34 mouse cellular contexts compared by ENCODE assay signal in genomic region chr16:36471066-36471633, GRCm38 (mm10). TPM values are rescaled to one million over a fixed set of nuclear protein-coding genes. Genes with fewer than 3 reads are reported as not detected.
DNase-seq lines count a peak whose midpoint lies in the region; ATAC-seq and TF ChIP-seq lines count a peak whose summit lies in the region.
"Had no signal": no experiment of that assay in that cellular context is flagged by ENCODE, and none has a peak within 500 bp of the region (broad histone marks: within the 10 kb centered on the region; RNA-seq: fewer than 3 reads in every experiment).

No protein-coding gene starts in this region.

- no peaks in the 10 kb centered on the region for H3K27me3 ChIP-seq in midbrain, embryonic 11.5 days (ENCODE audit: control insufficient read depth, insufficient read depth, low read length)
- no peaks in the 10 kb centered on the region for H3K27me3 ChIP-seq in midbrain, postnatal 0 days (ENCODE audit: insufficient read depth, low read length)
- no peaks in the 10 kb centered on the region; the same call in 1 of the 2 replicates for H3K27me3 ChIP-seq in hindbrain, embryonic 12.5 days
- H3K27me3 ChIP-seq in hindbrain, embryonic 16.5 days (replicated peaks; ENCODE audit: control insufficient read depth, insufficient read depth, low read length): no peaks in the 10 kb centered on the region
- H3K27me3 ChIP-seq: forebrain, embryonic 13.5 days; neural tube, embryonic 15.5 days; Patski had no signal

- peak; percentile 41; the same call in 1 of the 2 replicates for ATAC-seq in midbrain, embryonic 11.5 days (ENCODE audit: low FRiP score)
- no peak for ATAC-seq in midbrain, postnatal 0 days (ENCODE audit: low FRiP score)
- no peak for ATAC-seq in hindbrain, embryonic 12.5 days (ENCODE audit: low FRiP score)
- ATAC-seq in hindbrain, embryonic 16.5 days: no peak
- ATAC-seq: forebrain, embryonic 13.5 days; liver, embryonic 12.5 days; liver, postnatal 0 days; Patski had no signal

- H3K4me2 ChIP-seq in midbrain, embryonic 11.5 days: no peak overlapping the region
- H3K4me2 ChIP-seq in midbrain, postnatal 0 days (ENCODE audit: low read depth, low read length, poor library complexity, severe bottlenecking): no peak overlapping the region; the same call in 1 of the 2 replicates
- H3K4me2 ChIP-seq in hindbrain, embryonic 12.5 days (replicated peaks): 0 out of 2 replicates have a peak overlapping the region, but pooled peaks have one; percentile 0
- peak overlapping the region; percentile 20 for H3K4me2 ChIP-seq in hindbrain, embryonic 16.5 days (ENCODE audit: low read length)
- H3K4me2 ChIP-seq: forebrain, embryonic 13.5 days; heart, embryonic 11.5 days; liver, embryonic 12.5 days; neural tube, embryonic 15.5 days had no signal

- WGBS in midbrain, embryonic 11.5 days: 44% methylated on average over 13 of the region's 13 CpGs
- WGBS in midbrain, postnatal 0 days: 31% methylated on average over 13 of the region's 13 CpGs
- 42% methylated on average over 13 of the region's 13 CpGs for WGBS in hindbrain, embryonic 12.5 days
- WGBS in hindbrain, embryonic 16.5 days: 40% methylated on average over 13 of the region's 13 CpGs

- no peak for TF ChIP-seq CTCF in midbrain, postnatal 0 days (IDR thresholded peaks at IDR 0.05)

- H3K4me1 ChIP-seq in midbrain, embryonic 11.5 days (ENCODE audit: control insufficient read depth, insufficient read depth, low read length): no peaks in the 10 kb centered on the region
- H3K4me1 ChIP-seq in midbrain, postnatal 0 days (ENCODE audit: insufficient read depth, low read length): no peaks in the 10 kb centered on the region
- no peaks in the 10 kb centered on the region for H3K4me1 ChIP-seq in hindbrain, embryonic 12.5 days
- no peaks in the 10 kb centered on the region; the same call in 1 of the 2 replicates for H3K4me1 ChIP-seq in hindbrain, embryonic 16.5 days (ENCODE audit: control insufficient read depth, insufficient read depth, low read depth, low read length)
- H3K4me1 ChIP-seq: forebrain, embryonic 13.5 days; liver, embryonic 12.5 days; neural tube, embryonic 15.5 days had no signal

- no peak overlapping the region for H3K4me3 ChIP-seq in midbrain, embryonic 11.5 days (ENCODE audit: low read depth, low read length)
- no peak overlapping the region for H3K4me3 ChIP-seq in midbrain, postnatal 0 days (ENCODE audit: low read depth, low read length)
- H3K4me3 ChIP-seq in hindbrain, embryonic 12.5 days: no peak overlapping the region
- H3K4me3 ChIP-seq in hindbrain, embryonic 16.5 days (ENCODE audit: low read length): no peak overlapping the region
- H3K4me3 ChIP-seq: forebrain, embryonic 13.5 days; layer of hippocampus, adult 2 months; liver, embryonic 12.5 days; megakaryocyte, embryonic 14.5 days; neural tube, embryonic 15.5 days had no signal

- peak; percentile 87 for DNase-seq in midbrain, embryonic 11.5 days (ENCODE audit: low spot score, missing footprints)
- no peak for DNase-seq in midbrain, postnatal 0 days (ENCODE audit: low spot score)
- DNase-seq in retina, embryonic 14.5 days (ENCODE audit: low spot score): peak; percentile 70
- DNase-seq in c-Kit-positive CD71-positive TER-119-positive erythroid progenitor cells, embryonic 14.5 days (ENCODE audit: low spot score): no peak
- no peak for DNase-seq in lung, postnatal 10 days
- no peak for DNase-seq in testis, postnatal 14 days (ENCODE audit: low spot score)
- DNase-seq: adrenal gland, postnatal 10 days; B cell, adult 2 months; cerebellum, adult 11 months; cerebellum, adult 9-11 months; gastrocnemius, postnatal 25 days; heart, adult 18-20 months; heart, postnatal 4 days; kidney, adult 2 months; kidney, postnatal 36 days; left cerebral cortex, postnatal 4 days; liver, postnatal 0 days; lung, postnatal 4 days; right cerebral cortex, adult 18-20 months had no signal

- no peak overlapping the region for H3K27ac ChIP-seq in midbrain, embryonic 11.5 days (ENCODE audit: low read depth, low read length)
- H3K27ac ChIP-seq in midbrain, postnatal 0 days (ENCODE audit: low read depth, low read length): no peak overlapping the region
- no peak overlapping the region for H3K27ac ChIP-seq in hindbrain, embryonic 12.5 days
- no peak overlapping the region for H3K27ac ChIP-seq in hindbrain, embryonic 16.5 days (ENCODE audit: low read depth, low read length)
- H3K27ac ChIP-seq: forebrain, embryonic 13.5 days; layer of hippocampus, adult 2 months; liver, embryonic 12.5 days; neural tube, embryonic 15.5 days had no signal

- no peaks in the 10 kb centered on the region for H3K9me3 ChIP-seq in midbrain, embryonic 11.5 days (ENCODE audit: control insufficient read depth, low read length)
- no peaks in the 10 kb centered on the region for H3K9me3 ChIP-seq in midbrain, postnatal 0 days (ENCODE audit: low read length)
- H3K9me3 ChIP-seq in hindbrain, embryonic 12.5 days (replicated peaks): no peaks in the 10 kb centered on the region
- no peaks in the 10 kb centered on the region for H3K9me3 ChIP-seq in hindbrain, embryonic 16.5 days (ENCODE audit: control insufficient read depth, low read length)
- H3K9me3 ChIP-seq: forebrain, embryonic 13.5 days; liver, embryonic 12.5 days; megakaryocyte, embryonic 14.5 days; neural tube, embryonic 15.5 days had no signal

- H3K9ac ChIP-seq in midbrain, embryonic 11.5 days (ENCODE audit: low read length): no peak overlapping the region
- no peak overlapping the region for H3K9ac ChIP-seq in midbrain, postnatal 0 days (replicated peaks; ENCODE audit: low read length, poor library complexity, severe bottlenecking)
- no peak overlapping the region for H3K9ac ChIP-seq in hindbrain, embryonic 12.5 days
- H3K9ac ChIP-seq in hindbrain, embryonic 16.5 days (ENCODE audit: low read depth, low read length): 0 out of 2 replicates have a peak overlapping the region, but pooled peaks have one; percentile 31
- H3K9ac ChIP-seq: forebrain, embryonic 13.5 days; liver, embryonic 12.5 days; liver, postnatal 0 days; neural tube, embryonic 15.5 days had no signal

- no peaks in the 10 kb centered on the region for H3K36me3 ChIP-seq in midbrain, embryonic 11.5 days (ENCODE audit: control insufficient read depth, insufficient read depth, low read length)
- H3K36me3 ChIP-seq in midbrain, postnatal 0 days (ENCODE audit: insufficient read depth, low read length): no peaks in the 10 kb centered on the region
- H3K36me3 ChIP-seq in hindbrain, embryonic 12.5 days: no peaks in the 10 kb centered on the region
- no peaks in the 10 kb centered on the region for H3K36me3 ChIP-seq in hindbrain, embryonic 16.5 days (ENCODE audit: control insufficient read depth, insufficient read depth, low read length)
- H3K36me3 ChIP-seq: liver, embryonic 12.5 days; neural tube, embryonic 15.5 days had no signal

RNA-seq across cellular contexts. Expression of gene Stfa3, which starts 16.0 kb away (rescaled TPM):
- not detected in 2 replicates for polyA plus RNA-seq in midbrain, embryonic 11.5 days (2014; fragmentation: Nextera tagmentation; extraction: Ambion mirVana)
- 9.9 TPM in 1 of 2 replicates, not detected in the other for total RNA-seq in midbrain, postnatal 0 days (2014; rRNA removed)
- not detected in 2 replicates for polyA plus RNA-seq in midbrain, postnatal 0 days (2015; fragmentation: Nextera tagmentation; extraction: Ambion mirVana)
- 0.62 TPM in 1 of 2 replicates, not detected in the other for polyA plus RNA-seq in hindbrain, embryonic 12.5 days (2016; fragmentation: Nextera tagmentation; extraction: Ambion mirVana)
- 0.59 TPM in 1 of 2 replicates, not detected in the other for polyA plus RNA-seq in hindbrain, embryonic 16.5 days (2015; fragmentation: Nextera tagmentation; extraction: Ambion mirVana)
- total RNA-seq: ES-E14; gastrocnemius, adult 18-20 months; gastrocnemius, postnatal 25 days; heart, adult 18-20 months; layer of hippocampus, adult 2 months; layer of hippocampus, postnatal 25 days; left cerebral cortex, postnatal 4 days had no signal
- polyA plus RNA-seq: cortical plate, adult 2 months; forebrain, embryonic 13.5 days; frontal cortex, adult 2 months; heart, embryonic 11.5 days; kidney, adult 2 months; Patski; spleen, adult 2 months had no signal

Comparison
In these comparisons a context has a peak if more than half of its experiments do, and no peak if none do; other contexts are left out.
1. DNase-seq: peak in midbrain, embryonic 11.5 days (single experiment) and retina, embryonic 14.5 days (single experiment); none in midbrain, postnatal 0 days (single experiment), c-Kit-positive CD71-positive TER-119-positive erythroid progenitor cells, embryonic 14.5 days (single experiment), lung, postnatal 10 days (single experiment) and testis, postnatal 14 days (single experiment).
2. H3K4me2 ChIP-seq: peak in hindbrain, embryonic 12.5 days (single experiment) and hindbrain, embryonic 16.5 days (single experiment); none in midbrain, embryonic 11.5 days (single experiment) and midbrain, postnatal 0 days (single experiment).